Mouse (Mus musculus) stomach, embryonic 16.5 days (tissue): ENCODE results near the gene Rnf182. TPM values are rescaled to one million over a fixed set of nuclear protein-coding genes. Genes with fewer than 3 reads are reported as not detected.

Experiments used
- ATAC-seq: fragments of 200-750 bp; cut with Nextera tagmentation; 2 replicates; pipeline ENCODE4 v1.8.0; 2017; ENCODE audit warnings: moderate number of reproducible peaks, moderate TSS enrichment; ENCODE audit not compliant: insufficient read depth, low FRiP score
- H3K27ac ChIP-seq: fragments of 300-500 bp; sonication (generic); 2 replicates; pipeline ENCODE4 v1.5.1; 2014; ENCODE audit warnings: low read length
- H3K27me3 ChIP-seq: fragments of 300-500 bp; sonication (generic); 2 replicates; pipeline ENCODE4 v1.6.1; 2014; ENCODE audit warnings: low read length, control low read depth, mixed read lengths; ENCODE audit not compliant: control insufficient read depth, insufficient read depth
- H3K36me3 ChIP-seq: fragments of 300-500 bp; sonication (generic); 2 replicates; pipeline ENCODE4 v1.6.1; 2014; ENCODE audit warnings: low read length; ENCODE audit not compliant: control insufficient read depth, insufficient read depth
- H3K4me1 ChIP-seq: fragments of 300-500 bp; sonication (generic); 2 replicates; pipeline ENCODE4 v1.6.1; 2014; ENCODE audit warnings: low read length, control low read depth, mixed read lengths; ENCODE audit not compliant: control insufficient read depth, insufficient read depth
- H3K4me2 ChIP-seq: fragments of 300-500 bp; sonication (generic); 2 replicates; pipeline ENCODE4 v1.6.1; 2014; ENCODE audit warnings: low read depth, low read length, mixed read lengths
- H3K4me3 ChIP-seq: fragments of 300-500 bp; sonication (generic); replicated peaks from 2 replicates; pipeline ENCODE4 v1.5.1; 2014; ENCODE audit warnings: mild to moderate bottlenecking, low read length
- H3K9ac ChIP-seq: fragments of 300-500 bp; sonication (generic); 2 replicates; pipeline ENCODE4 v1.6.1; 2014; ENCODE audit warnings: low read length
- H3K9me3 ChIP-seq: fragments of 300-500 bp; sonication (generic); replicated peaks from 2 replicates; pipeline ENCODE4 v1.6.1; 2016; ENCODE audit warnings: low read length, control low read depth; ENCODE audit not compliant: control insufficient read depth
- WGBS: fragments of 180-500 bp; shearing (Covaris S2); extraction: QIAGEN DNeasy Blood & Tissue Kit; methylation state at CpG from one replicate; pipeline ENCODE4 v1.1.7; 2014; 5-methylcytosine and 5-hydroxymethylcytosine counted together
- polyA plus RNA-seq: library from polyadenylated mRNA; unstranded; fragments of >200 nt; fragmentation: Nextera tagmentation; extraction: Ambion mirVana; gene quantifications from 2 replicates; pipeline ENCODE4 v1.2.1, GENCODE M21; 2015

The Rnf182 gene
- polyA plus RNA-seq, 1 experiment from 2014 or later, result 1.5 TPM

DNA sequence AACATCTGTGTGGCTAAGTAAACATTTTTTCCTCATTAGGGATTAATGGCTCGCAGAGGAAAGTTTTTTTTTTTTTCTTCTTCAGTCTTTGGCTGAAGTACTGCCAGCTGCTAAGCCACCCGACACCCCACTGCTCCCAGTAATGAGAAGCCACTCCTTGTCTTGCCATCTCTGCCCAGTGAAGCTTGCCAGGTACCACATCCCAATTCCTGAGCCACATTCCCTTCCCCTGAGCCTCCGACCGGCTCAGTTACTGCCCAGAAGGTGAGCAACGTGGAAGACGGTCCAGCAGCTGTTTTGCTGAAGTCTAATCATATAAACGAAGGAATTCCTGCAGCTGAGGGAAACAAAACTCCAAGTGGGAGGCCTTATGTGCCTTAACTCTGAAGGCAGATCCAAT is 88.0 kb downstream of the Rnf182 start:
- Histone ChIP-seq H3K27ac (no peak overlapping the region), H3K4me3 (no peak overlapping the region), H3K9me3 (no peaks in the 10 kb centered on the region), H3K27me3 (no peaks in the 10 kb centered on the region), H3K9ac (no peak overlapping the region), H3K4me2 (no peak overlapping the region), H3K36me3 (no peaks in the 10 kb centered on the region), H3K4me1 (peaks cover 5% of the 10 kb centered on the region; the same call in 1 of the 2 replicates)
- 34% methylated on average over 7 of the region's 7 CpGs for WGBS
- no peak for ATAC-seq

DNA sequence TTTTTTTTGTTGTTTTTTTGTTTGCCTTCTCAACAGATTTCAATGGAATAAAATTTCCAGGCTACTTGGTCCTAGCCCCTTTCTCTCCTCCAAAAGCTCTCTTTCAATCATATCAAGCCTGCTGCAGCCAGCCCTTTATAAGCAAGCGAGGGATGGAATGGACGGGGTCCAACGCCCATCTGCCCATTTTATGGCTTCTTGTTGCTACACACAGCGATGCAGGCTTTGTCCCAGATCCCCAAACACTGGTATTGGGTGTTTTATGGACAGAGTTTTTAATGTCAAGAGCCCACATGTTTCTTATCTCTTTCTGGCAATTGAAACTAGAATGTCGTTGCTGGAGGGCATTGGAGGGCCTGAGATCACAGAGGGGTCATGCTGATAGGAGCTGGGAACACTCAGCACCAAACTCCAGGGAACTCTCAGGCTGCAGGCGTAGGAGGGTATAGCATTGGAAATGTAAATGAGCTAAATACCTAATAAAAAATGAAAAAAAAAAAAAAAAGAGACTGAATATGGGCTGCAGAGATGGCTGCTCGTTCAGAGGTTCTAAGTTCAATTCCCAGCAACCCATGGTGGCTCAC is 89.1 kb downstream of the Rnf182 start:
- no peak for ATAC-seq
- peaks cover 5% of the 10 kb centered on the region; the same call in 1 of the 2 replicates for H3K4me1 ChIP-seq
- no peak overlapping the region for H3K4me2 ChIP-seq
- H3K9ac ChIP-seq, result no peak overlapping the region
- 64% methylated on average over 7 of the region's 7 CpGs for WGBS
- no peaks in the 10 kb centered on the region for H3K9me3 ChIP-seq
- no peaks in the 10 kb centered on the region for H3K36me3 ChIP-seq
- no peak overlapping the region for H3K4me3 ChIP-seq
- H3K27me3 ChIP-seq, result no peaks in the 10 kb centered on the region
- no peak overlapping the region for H3K27ac ChIP-seq

DNA sequence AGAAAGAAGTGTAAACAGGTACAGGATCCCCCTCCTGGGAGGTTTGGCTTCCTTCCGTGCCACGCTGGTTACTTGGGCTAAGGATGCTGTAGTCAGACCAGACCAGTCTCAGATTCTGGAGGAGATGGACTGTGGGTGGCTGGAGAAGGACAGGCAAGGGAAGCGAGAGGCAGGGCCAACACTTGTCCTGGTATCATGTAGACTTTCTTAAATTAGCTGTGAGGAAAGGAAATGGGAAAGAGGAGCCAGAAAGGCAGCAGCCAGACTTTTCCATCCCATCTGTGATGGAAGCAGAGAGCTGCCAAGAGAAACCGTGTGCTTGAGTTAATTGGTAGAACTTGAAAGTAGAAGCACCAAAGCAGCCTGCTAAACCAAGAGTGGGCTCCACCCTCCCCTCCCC is 90.9 kb downstream of the Rnf182 start:
- Histone ChIP-seq H3K27ac (no peak overlapping the region), H3K4me3 (no peak overlapping the region), H3K9me3 (no peaks in the 10 kb centered on the region), H3K9ac (no peak overlapping the region), H3K4me1 (peaks cover 5% of the 10 kb centered on the region; the same call in 1 of the 2 replicates), H3K4me2 (no peak overlapping the region), H3K27me3 (no peaks in the 10 kb centered on the region), H3K36me3 (no peaks in the 10 kb centered on the region)
- ATAC-seq, result no peak
- 73% methylated on average over 4 of the region's 4 CpGs for WGBS

GRCm38 (mm10) chr13:43709529-43709928 is 94.0 kb downstream of the Rnf182 start:
- ATAC-seq, result no peak
- WGBS, result 48% methylated on average over 3 of the region's 3 CpGs

DNA sequence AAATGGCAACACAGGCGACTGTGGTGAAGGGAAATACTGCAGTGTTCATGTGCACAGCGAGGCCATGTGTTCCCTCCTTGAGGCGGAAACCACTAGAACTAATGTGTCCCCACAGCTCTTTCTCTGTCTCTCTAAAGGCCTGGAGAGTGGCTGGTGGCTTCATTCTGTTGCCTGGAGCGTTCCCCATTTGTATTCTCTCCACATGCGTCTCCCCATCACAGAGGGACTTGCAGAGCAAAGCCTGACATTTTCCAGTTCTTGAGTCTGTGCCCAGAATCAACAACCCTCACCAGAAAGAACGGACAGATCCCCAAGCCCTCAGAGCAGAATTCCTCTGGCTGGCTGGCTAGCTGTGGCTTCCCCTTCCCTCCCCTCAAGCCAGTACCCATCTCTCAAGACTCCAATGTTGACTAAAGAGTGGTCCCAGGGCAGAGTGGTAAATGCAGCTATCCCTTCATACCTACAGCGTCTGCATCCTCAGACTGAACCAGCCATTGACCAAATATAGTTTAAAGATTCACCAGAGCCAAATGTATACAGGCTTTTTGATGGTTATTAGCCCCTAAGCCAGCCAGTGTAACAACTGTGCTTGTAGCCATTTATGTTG is 96.3 kb downstream of the Rnf182 start:
- no peak overlapping the region for H3K4me3 ChIP-seq
- no peak overlapping the region for H3K9ac ChIP-seq
- WGBS, result 62% methylated on average over 7 of the region's 7 CpGs
- no peak for ATAC-seq
- no peaks in the 10 kb centered on the region for H3K27me3 ChIP-seq
- H3K4me1 ChIP-seq, result no peaks in the 10 kb centered on the region
- H3K27ac ChIP-seq, result no peak overlapping the region
- no peaks in the 10 kb centered on the region for H3K9me3 ChIP-seq
- no peaks in the 10 kb centered on the region for H3K36me3 ChIP-seq
- no peak overlapping the region for H3K4me2 ChIP-seq

More at GRCm38 (mm10) chr13:43709529-43709928, 94.0 kb downstream of the Rnf182 start:
- no peak overlapping the region for H3K4me2 ChIP-seq
- no peak overlapping the region for H3K4me3 ChIP-seq
- H3K9ac ChIP-seq, result no peak overlapping the region
- no peaks in the 10 kb centered on the region for H3K36me3 ChIP-seq
- no peaks in the 10 kb centered on the region for H3K4me1 ChIP-seq
- no peak overlapping the region for H3K27ac ChIP-seq
- H3K27me3 ChIP-seq, result no peaks in the 10 kb centered on the region
- H3K9me3 ChIP-seq, result no peaks in the 10 kb centered on the region

DNA sequence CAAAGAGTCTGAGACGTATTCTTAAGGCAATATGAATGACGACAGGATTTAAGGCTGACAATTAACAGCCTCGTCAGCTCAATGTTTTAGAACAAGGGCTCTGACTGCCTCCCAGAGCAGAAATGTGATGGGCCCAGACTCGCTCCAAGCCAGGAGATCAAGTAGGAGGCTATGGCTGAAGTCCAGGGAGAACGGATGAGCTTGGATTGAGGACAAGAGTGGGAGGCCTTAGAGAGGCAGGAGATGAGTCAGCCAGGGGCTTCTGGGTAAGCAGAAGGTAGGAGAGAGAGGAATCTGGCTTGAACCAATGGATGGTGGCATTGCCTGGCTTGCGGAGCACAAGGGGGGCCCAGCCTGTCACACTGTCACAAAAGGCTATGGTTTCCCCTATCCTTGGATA is 99.2 kb downstream of the Rnf182 start:
- H3K4me2 ChIP-seq, result no peak overlapping the region
- H3K36me3 ChIP-seq, result no peaks in the 10 kb centered on the region
- H3K4me1 ChIP-seq, result no peaks in the 10 kb centered on the region
- no peak overlapping the region for H3K9ac ChIP-seq
- ATAC-seq, result no peak
- H3K4me3 ChIP-seq, result no peak overlapping the region
- no peaks in the 10 kb centered on the region for H3K9me3 ChIP-seq
- H3K27ac ChIP-seq, result no peak overlapping the region
- whole genome bisulfite sequencing, result 69% methylated on average over 6 of the region's 6 CpGs
- H3K27me3 ChIP-seq, result no peaks in the 10 kb centered on the region

DNA sequence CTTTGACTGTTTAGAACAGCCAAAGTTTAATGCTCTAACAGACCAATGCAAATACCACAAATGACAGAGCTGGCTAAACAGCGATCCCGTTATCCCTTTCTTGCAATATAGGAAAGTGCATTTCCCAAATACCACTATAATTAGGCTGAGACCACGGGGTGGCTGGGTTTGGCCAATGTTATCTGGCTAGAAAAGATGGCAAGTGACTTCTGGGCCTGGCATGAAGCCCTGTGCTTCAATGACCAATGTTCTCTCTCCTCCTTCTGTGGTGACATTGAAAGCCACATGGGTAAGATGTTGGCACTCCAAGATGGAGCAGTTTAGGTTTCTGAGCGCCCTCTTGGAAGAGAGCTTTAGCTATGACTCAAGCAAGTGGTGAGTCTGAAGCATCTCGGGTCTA is 100.0 kb downstream of the Rnf182 start:
- no peaks in the 10 kb centered on the region for H3K9me3 ChIP-seq
- H3K27me3 ChIP-seq, result no peaks in the 10 kb centered on the region
- H3K4me2 ChIP-seq, result no peak overlapping the region
- no peak overlapping the region for H3K4me3 ChIP-seq
- ATAC-seq, result no peak
- WGBS, result 87% methylated on average over 5 of the region's 5 CpGs
- no peak overlapping the region for H3K9ac ChIP-seq
- no peak overlapping the region for H3K27ac ChIP-seq
- H3K36me3 ChIP-seq, result no peaks in the 10 kb centered on the region
- H3K4me1 ChIP-seq, result no peaks in the 10 kb centered on the region

DNA sequence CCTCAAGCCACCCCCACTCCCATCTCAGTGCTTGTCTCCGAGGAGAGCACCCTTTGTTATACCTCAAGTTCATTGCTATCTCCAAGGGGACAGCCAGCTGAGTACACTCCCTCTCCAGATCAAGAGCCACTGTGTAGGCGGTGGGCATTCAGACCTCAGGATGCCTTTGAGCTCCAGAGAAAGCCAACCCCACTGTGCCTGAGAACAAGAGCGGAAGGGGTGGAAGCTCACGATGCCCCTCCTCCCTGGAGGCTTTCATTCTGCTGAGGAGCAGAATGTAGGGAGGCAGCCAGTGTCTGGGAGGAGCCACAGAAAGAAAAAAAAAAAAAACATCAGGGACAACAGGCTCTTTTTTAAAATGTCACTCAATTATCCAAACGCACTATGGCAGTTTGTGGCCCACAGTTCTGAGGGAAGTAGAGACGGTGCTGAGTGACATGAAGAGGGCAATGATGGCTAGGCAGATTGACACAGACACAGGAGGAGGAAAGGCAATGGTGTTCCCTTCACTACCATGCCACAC is 101.1 kb downstream of the Rnf182 start:
- H3K4me3 ChIP-seq, result no peak overlapping the region
- no peaks in the 10 kb centered on the region for H3K4me1 ChIP-seq
- H3K9ac ChIP-seq, result no peak overlapping the region
- H3K36me3 ChIP-seq, result no peaks in the 10 kb centered on the region
- no peak overlapping the region for H3K4me2 ChIP-seq
- WGBS, result 53% methylated on average over 6 of the region's 6 CpGs
- ATAC-seq, result no peak
- no peaks in the 10 kb centered on the region for H3K27me3 ChIP-seq
- H3K27ac ChIP-seq, result no peak overlapping the region
- H3K9me3 ChIP-seq, result no peaks in the 10 kb centered on the region

DNA sequence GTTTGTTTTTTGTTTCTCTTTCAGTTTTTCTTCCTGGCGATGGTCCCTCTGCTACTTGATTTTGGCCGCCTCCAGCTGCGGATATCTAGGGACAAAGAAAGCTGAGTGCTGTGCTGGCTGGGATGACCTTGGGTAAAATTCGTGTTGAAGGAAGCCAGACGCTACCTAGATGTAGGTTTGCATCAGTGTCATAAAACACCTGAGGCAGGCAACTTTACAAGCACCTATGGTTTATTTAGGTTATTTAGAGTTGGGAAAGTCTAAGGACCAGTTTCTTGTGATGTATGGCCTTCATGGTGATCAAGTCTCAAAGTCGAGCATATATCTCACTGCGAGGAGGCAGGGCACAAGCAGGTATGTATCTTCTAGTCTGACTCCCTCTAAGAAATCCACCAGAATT is 102.7 kb downstream of the Rnf182 start:
- no peaks in the 10 kb centered on the region for H3K27me3 ChIP-seq
- WGBS, result 93% methylated on average over 7 of the region's 7 CpGs

More for the DNA sequence above, 102.7 kb downstream of the Rnf182 start:
- no peak overlapping the region for H3K4me3 ChIP-seq
- H3K9me3 ChIP-seq, result no peaks in the 10 kb centered on the region
- no peaks in the 10 kb centered on the region for H3K4me1 ChIP-seq
- ATAC-seq, result no peak
- no peaks in the 10 kb centered on the region for H3K36me3 ChIP-seq
- no peak overlapping the region for H3K27ac ChIP-seq
- H3K9ac ChIP-seq, result no peak overlapping the region
- H3K4me2 ChIP-seq, result no peak overlapping the region
